Mouse (Mus musculus): Measurements from ENCODE around the gene Mrps35. TPM values are rescaled to one million over a fixed set of nuclear protein-coding genes. Genes with fewer than 3 reads are reported as not detected.

Mrps35 gene
- polyA plus RNA-seq, 1 experiment: 9.4 TPM

DNA sequence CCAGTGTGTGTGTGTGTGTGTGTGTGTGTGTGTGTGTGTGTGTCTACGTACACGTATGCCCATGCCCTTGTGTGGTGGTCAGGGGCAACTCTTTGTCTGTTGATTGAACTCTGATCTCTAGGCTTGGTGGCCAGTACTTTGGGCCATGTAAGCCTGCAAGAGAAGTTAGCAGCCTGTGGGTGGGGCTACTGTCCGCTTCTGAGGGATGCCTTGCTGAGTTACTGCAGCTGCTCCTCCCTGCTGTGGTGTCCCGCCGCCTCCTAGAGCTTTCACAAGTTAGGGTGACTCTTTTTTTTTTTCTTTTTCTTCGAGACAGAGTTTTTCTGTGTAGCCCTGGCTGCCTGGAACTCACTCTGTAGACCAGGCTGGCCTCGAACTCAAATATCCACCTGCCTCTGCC is 16.8 kb downstream of the Mrps35 start:
- Histone ChIP-seq H3K4me1 (replicated peaks; ENCODE audit: control insufficient read depth, insufficient read depth, low read length) (no peaks in the 10 kb centered on the region), H3K27ac (ENCODE audit: control insufficient read depth, insufficient read depth, low read length) (no peak overlapping the region), H3K36me3 (ENCODE audit: control insufficient read depth, insufficient read depth, low read length) (peaks cover 32% of the 10 kb centered on the region), H3K4me3 (ENCODE audit: control insufficient read depth, insufficient read depth, low read length) (no peak overlapping the region), H3K27me3 (ENCODE audit: control insufficient read depth, insufficient read depth, low read length) (no peaks in the 10 kb centered on the region)
- no peak for DNase-seq
- TF ChIP-seq POLR2A (IDR thresholded peaks at IDR 0.05; ENCODE audit: control insufficient read depth, extremely low read depth, insufficient read depth, low read length, poor library complexity) (no peak), CTCF (IDR thresholded peaks at IDR 0.05; ENCODE audit: borderline replicate concordance, control insufficient read depth, extremely low read depth, insufficient read depth, low read length, poor library complexity) (no peak)
- WGBS: 87% methylated on average over 7 of the region's 7 CpGs

DNA sequence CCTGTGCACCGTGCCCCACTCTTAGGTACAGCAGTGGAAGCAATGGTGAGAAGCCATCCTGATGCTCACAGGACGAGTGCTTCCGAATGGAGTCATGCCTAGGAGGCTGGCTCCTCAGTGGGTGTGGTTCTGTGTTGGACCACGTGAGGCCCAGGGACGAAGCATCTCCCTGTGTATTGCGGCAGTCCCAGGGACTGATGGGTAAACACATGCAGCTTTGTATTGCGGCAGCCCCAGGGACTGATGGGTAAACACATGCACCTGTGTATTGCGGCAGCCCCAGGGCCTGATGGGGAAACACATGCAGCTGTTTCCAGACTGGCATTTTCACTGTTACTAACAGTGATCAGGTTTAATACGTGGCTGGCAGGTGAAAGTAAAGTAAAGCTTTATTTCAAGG is 19.1 kb downstream of the Mrps35 start:
- no peak overlapping the region for H3K27ac ChIP-seq (ENCODE audit: control insufficient read depth, insufficient read depth, low read length)
- H3K4me3 ChIP-seq (ENCODE audit: control insufficient read depth, insufficient read depth, low read length): no peak overlapping the region
- H3K27me3 ChIP-seq (ENCODE audit: control insufficient read depth, insufficient read depth, low read length): no peaks in the 10 kb centered on the region
- WGBS: 94% methylated on average over 9 of the region's 9 CpGs
- no peak for TF ChIP-seq CTCF (IDR thresholded peaks at IDR 0.05; ENCODE audit: borderline replicate concordance, control insufficient read depth, extremely low read depth, insufficient read depth, low read length, poor library complexity)
- no peak for TF ChIP-seq POLR2A (IDR thresholded peaks at IDR 0.05; ENCODE audit: control insufficient read depth, extremely low read depth, insufficient read depth, low read length, poor library complexity)
- DNase-seq: no peak
- no peaks in the 10 kb centered on the region for H3K4me1 ChIP-seq (replicated peaks; ENCODE audit: control insufficient read depth, insufficient read depth, low read length)
- peaks cover 25% of the 10 kb centered on the region for H3K36me3 ChIP-seq (ENCODE audit: control insufficient read depth, insufficient read depth, low read length)

DNA sequence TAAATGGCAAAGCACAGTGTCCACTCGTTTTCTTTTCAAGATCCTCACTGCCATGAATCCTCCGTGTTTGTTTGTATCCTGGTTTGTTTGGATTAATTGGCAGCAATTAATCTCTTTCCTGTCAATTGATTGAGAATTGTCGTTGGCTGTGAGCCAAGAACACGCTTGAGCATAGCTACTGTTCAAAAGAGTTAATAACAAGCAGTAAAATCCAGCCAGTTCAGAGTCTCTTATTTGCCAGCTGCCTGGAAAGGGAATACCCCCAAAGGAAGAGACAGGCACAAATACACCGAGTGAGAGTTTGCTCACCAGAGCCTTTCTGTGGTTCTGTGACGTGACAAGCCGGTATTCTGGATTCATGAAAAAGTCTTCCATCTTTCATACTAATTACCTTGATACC is 19.5 kb downstream of the Mrps35 start:
- no peak overlapping the region for H3K4me3 ChIP-seq (ENCODE audit: control insufficient read depth, insufficient read depth, low read length)
- H3K27me3 ChIP-seq (ENCODE audit: control insufficient read depth, insufficient read depth, low read length): no peaks in the 10 kb centered on the region
- H3K36me3 ChIP-seq (ENCODE audit: control insufficient read depth, insufficient read depth, low read length): peaks cover 25% of the 10 kb centered on the region
- no peak overlapping the region for H3K27ac ChIP-seq (ENCODE audit: control insufficient read depth, insufficient read depth, low read length)
- DNase-seq: no peak
- no peaks in the 10 kb centered on the region for H3K4me1 ChIP-seq (replicated peaks; ENCODE audit: control insufficient read depth, insufficient read depth, low read length)
- TF ChIP-seq POLR2A (IDR thresholded peaks at IDR 0.05; ENCODE audit: control insufficient read depth, extremely low read depth, insufficient read depth, low read length, poor library complexity) (no peak), CTCF (IDR thresholded peaks at IDR 0.05; ENCODE audit: borderline replicate concordance, control insufficient read depth, extremely low read depth, insufficient read depth, low read length, poor library complexity) (no peak)
- WGBS: 91% methylated on average over 7 of the region's 7 CpGs

DNA sequence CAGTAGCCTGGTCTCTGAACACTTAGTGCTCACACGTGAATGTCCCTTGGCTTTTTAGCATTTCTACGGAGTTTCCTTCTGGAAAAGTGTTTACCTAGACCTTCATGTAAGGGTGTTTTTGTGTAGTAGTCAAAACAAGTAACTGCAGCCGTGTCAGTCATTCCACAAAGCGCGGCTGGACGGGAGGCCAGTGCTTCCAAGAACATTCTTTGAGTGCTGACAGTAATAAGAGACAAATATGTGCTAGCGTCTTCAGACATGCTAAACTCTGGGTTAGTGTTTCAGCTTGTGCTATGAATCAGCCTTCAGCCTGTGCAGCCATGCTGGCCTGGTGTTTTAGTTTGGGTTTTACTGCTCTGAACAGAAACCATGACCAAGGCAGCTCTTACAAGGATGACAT is 20.1 kb downstream of the Mrps35 start:
- peaks cover 25% of the 10 kb centered on the region for H3K36me3 ChIP-seq (ENCODE audit: control insufficient read depth, insufficient read depth, low read length)
- 91% methylated on average over 7 of the region's 7 CpGs for WGBS

DNA sequence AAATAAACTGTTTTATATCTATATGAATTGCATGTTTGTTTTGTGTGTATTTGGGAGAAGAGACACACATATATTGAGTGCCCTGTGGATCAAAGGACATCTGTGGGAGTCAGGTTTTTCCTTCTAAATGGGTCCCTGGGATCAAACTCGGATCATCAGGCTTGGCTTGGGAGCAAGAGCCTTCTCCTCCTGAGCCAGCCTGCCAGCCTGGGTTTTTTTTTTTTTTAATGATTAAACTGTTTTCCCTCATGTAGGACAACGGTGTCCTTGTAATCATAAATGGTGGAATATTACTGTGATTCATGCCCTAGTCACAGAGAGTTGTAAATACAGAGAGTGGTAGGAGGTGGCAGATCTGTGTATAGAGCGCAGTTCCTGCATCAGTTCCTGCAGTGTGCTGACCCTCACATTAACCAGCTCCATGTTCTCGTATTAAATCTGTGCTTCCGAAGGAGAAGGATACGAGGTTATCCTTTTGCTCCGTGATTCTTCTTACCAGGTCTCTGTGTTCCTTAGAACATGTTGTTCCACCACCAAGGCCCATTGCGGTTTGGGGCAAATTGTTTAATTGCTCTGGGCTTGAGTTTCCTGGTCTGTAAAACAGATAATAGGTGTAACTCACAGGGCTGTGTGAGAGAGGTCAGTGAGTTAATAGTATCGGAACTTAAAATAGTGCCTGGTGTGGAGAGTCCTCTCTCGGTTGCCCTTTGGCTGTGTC is 21.8 kb downstream of the Mrps35 start:
- Histone ChIP-seq H3K27ac (ENCODE audit: control insufficient read depth, insufficient read depth, low read length) (no peak overlapping the region), H3K4me1 (replicated peaks; ENCODE audit: control insufficient read depth, insufficient read depth, low read length) (no peaks in the 10 kb centered on the region), H3K27me3 (ENCODE audit: control insufficient read depth, insufficient read depth, low read length) (no peaks in the 10 kb centered on the region), H3K36me3 (ENCODE audit: control insufficient read depth, insufficient read depth, low read length) (peaks cover 25% of the 10 kb centered on the region), H3K4me3 (ENCODE audit: control insufficient read depth, insufficient read depth, low read length) (no peak overlapping the region)
- WGBS: 98% methylated on average over 10 of the region's 10 CpGs
- no peak for TF ChIP-seq CTCF (IDR thresholded peaks at IDR 0.05; ENCODE audit: borderline replicate concordance, control insufficient read depth, extremely low read depth, insufficient read depth, low read length, poor library complexity)
- TF ChIP-seq POLR2A (IDR thresholded peaks at IDR 0.05; ENCODE audit: control insufficient read depth, extremely low read depth, insufficient read depth, low read length, poor library complexity): no peak
- DNase-seq: no peak

More for the DNA sequence above, 20.1 kb downstream of the Mrps35 start:
- DNase-seq: no peak
- H3K27me3 ChIP-seq (ENCODE audit: control insufficient read depth, insufficient read depth, low read length): no peaks in the 10 kb centered on the region
- no peak for TF ChIP-seq POLR2A (IDR thresholded peaks at IDR 0.05; ENCODE audit: control insufficient read depth, extremely low read depth, insufficient read depth, low read length, poor library complexity)
- TF ChIP-seq CTCF (IDR thresholded peaks at IDR 0.05; ENCODE audit: borderline replicate concordance, control insufficient read depth, extremely low read depth, insufficient read depth, low read length, poor library complexity): no peak
- H3K27ac ChIP-seq (ENCODE audit: control insufficient read depth, insufficient read depth, low read length): no peak overlapping the region
- H3K4me3 ChIP-seq (ENCODE audit: control insufficient read depth, insufficient read depth, low read length): no peak overlapping the region
- H3K4me1 ChIP-seq (replicated peaks; ENCODE audit: control insufficient read depth, insufficient read depth, low read length): no peaks in the 10 kb centered on the region

DNA sequence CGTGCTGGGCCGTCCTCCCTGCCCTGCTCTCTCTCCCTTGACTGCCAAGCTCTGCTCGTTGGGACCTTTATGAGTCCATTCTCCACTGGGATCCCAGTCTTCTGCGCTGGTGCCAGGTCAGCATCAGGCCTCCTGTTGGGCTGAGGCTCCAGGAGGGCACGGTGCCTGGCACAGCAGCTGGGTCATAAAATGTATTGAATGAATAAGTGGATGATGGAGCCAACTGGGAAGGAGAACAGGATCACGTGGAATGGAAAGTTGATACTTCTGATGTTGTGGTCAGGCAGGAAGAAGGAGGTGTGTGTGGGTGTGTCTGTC is 22.3 kb downstream of the Mrps35 start:
- Histone ChIP-seq H3K27me3 (ENCODE audit: control insufficient read depth, insufficient read depth, low read length) (no peaks in the 10 kb centered on the region), H3K4me3 (ENCODE audit: control insufficient read depth, insufficient read depth, low read length) (no peak overlapping the region), H3K4me1 (replicated peaks; ENCODE audit: control insufficient read depth, insufficient read depth, low read length) (no peaks in the 10 kb centered on the region), H3K27ac (ENCODE audit: control insufficient read depth, insufficient read depth, low read length) (no peak overlapping the region), H3K36me3 (ENCODE audit: control insufficient read depth, insufficient read depth, low read length) (peaks cover 22% of the 10 kb centered on the region)
- DNase-seq: no peak
- TF ChIP-seq POLR2A (IDR thresholded peaks at IDR 0.05; ENCODE audit: control insufficient read depth, extremely low read depth, insufficient read depth, low read length, poor library complexity) (no peak), CTCF (IDR thresholded peaks at IDR 0.05; ENCODE audit: borderline replicate concordance, control insufficient read depth, extremely low read depth, insufficient read depth, low read length, poor library complexity) (no peak)
- 97% methylated on average over 6 of the region's 6 CpGs for WGBS
